Mouse (Mus musculus) kidney, postnatal 14 days (tissue): ENCODE data around the gene Pten.
"Not testable (repeated sequence)": the region's sequence is repeated elsewhere in the genome, so short reads cannot be mapped to it uniquely, and the experiment has no call there.

Experiments
- DNase-seq: peaks from one replicate; pipeline ENCODE4 v3.0.0; 2022; ENCODE audit warnings: mixed read lengths

Gene Pten

DNA sequence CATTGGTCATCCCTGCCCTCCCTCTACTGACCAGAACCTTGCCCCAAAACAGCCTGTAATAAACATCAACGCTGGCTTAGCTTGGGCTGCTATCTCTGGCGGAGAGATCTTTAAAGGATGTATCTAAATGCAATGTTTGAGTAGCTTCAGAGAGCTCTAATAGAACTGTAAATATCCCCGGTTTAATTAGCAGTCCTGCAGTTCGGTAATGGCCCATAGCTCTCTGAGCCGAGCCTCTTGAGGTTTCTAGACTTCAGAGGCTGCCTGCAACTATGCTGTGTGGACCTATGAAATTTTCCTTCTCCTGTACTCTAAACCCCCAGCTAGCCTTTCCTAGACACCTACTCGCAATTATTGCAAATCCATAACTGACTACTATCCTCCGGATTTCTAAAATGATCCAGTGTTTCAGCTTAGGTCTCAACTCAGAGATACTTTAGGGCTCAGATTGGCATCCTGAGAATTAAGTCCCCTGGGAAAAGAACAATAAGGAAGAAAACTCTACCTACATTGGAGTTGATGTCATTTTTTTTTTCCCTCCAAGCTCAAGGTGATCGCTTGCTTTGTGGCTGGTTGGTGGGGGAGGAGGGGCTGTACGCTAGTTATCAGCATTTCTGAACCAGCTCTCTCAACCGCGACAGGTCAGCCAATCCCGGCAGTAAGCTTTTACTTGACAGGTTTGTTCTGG lies 2.0 kb upstream of the Pten start:
- DNase-seq = no peak

- peak; percentile 98 for DNase-seq
Observed at GRCm38 (mm10) chr19:32755792-32756635, 1.3 kb upstream of the Pten start.

- no peak for DNase-seq
Observed at GRCm38 (mm10) chr19:32756636-32756899, 729 bp upstream of the Pten start.

DNA sequence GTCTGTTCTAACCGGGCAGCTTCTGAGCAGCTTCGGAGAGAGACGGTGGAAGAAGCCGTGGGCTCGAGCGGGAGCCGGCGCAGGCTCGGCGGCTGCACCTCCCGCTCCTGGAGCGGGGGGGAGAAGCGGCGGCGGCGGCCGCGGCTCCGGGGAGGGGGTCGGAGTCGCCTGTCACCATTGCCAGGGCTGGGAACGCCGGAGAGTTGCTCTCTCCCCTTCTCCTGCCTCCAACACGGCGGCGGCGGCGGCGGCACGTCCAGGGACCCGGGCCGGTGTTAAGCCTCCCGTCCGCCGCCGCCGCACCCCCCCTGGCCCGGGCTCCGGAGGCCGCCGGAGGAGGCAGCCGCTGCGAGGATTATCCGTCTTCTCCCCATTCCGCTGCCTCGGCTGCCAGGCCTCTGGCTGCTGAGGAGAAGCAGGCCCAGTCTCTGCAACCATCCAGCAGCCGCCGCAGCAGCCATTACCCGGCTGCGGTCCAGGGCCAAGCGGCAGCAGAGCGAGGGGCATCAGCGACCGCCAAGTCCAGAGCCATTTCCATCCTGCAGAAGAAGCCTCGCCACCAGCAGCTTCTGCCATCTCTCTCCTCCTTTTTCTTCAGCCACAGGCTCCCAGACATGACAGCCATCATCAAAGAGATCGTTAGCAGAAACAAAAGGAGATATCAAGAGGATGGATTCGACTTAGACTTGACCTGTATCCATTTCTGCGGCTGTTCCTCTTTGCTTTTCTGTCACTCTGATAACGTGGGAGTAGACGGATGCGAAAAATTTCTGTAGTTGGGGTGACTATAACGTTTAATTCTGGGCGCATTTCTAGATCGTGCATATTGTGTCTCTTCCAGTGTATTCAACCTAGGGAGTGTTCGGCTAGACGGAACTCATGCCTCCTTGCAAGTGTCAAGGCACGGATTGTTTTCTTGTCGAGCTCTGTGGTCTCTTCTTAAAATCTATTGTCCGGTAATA lies 815 bp downstream of the Pten start:
- DNase-seq = peak; percentile 67

- DNase-seq = no peak
Observed at GRCm38 (mm10) chr19:32758793-32759161, 1.5 kb downstream of the Pten start.

DNA sequence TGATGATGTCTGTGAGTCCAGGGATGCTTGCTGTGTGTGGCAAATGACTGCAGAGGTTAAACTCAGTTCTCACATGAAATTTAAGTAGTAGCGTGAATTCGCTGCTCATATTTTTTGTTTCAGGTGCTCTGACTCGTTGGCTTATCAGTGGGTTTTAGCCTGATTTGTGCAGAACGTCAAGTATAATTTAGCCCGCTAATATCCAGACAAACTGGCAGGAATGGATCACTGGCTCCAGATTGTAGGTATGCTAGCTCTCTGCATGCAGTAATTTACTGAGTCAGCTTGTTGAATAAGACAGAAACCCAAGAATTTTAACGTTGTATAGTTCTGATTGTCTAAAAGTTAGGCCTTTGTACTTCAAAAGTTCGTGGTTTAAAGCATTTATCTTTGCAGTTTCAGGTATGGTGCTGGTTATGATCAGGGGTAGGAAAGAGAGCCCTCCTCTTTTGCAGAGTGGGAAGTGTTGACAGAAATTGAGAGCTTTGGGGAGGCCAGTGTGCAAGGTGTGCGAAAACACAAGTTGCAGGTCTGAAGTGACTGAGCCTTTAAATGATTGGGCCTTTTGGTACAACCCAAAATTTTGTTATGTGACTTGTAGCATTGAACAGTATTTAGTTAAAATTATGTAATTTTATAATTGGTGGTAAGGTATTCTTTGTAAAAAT lies 2.2 kb downstream of the Pten start:
- DNase-seq = no peak

DNA sequence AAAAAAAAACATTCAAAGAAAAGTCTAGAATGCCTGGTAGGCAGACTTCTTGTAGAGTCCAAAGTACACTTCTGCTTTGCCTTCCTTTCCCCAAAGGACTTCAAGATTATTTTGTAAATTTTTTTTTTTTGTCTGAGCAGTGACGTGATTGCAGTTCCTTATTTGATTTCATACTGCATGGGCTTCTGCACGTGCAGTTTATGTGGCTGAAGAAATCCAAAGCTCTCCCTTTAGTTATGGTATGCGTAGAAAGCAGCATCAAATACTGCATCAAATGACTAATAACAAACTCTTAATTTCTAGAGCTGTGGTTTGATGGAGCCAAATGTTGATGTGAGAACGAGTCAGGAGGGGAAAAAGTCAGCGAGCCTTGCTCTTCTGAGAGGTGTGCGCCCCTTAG lies 3.2 kb downstream of the Pten start:
- DNase-seq = no peak

GRCm38 (mm10) chr19:32761162-32761561 lies 3.9 kb downstream of the Pten start:
- DNase-seq = no peak

GRCm38 (mm10) chr19:32762493-32762892 lies 5.2 kb downstream of the Pten start:
- DNase-seq = no peak

- no peak for DNase-seq
Observed at GRCm38 (mm10) chr19:32778411-32778810, 21.1 kb downstream of the Pten start.

DNA sequence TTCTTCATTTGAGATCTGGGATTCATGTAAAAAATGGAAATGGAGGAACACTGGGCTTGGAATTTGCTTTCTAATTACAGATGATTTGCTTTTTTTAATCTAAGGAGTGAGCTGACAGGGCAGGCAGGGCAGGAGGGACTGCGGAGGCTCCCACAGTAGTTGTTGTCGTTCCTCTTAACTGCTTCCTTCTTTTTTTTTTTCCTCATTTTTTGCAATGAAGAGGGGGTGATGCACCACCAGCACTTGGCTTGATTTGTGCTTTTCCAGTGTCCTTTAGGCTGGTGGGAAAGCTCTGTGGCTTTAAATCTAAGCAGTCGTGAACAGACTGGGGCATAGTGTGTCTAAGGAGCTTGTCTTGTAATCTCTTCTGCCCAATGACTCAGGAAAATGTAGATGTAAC lies 21.8 kb downstream of the Pten start:
- no peak for DNase-seq

- DNase-seq = no peak
Observed at GRCm38 (mm10) chr19:32781305-32782071, 24.2 kb downstream of the Pten start.

DNA sequence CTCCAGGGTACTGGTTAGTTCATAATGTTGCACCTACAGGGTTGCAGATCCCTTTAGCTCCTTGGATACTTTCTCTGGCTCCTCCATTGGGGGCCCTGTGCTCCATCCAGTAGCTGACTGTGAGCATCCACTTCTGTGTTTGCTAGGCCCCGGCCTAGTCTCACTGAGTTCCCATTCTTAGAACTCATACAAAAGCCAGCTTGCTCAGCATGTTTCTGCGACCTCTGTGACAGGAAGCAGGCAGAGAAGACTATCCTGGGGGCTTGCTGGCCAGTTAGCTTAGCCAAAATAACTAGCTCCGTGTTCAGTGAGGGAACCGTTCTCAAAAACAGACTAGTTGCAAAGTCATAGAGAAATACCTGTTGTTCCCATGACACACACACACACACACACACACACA lies 30.1 kb downstream of the Pten start:
- peak; percentile 20 for DNase-seq

DNA sequence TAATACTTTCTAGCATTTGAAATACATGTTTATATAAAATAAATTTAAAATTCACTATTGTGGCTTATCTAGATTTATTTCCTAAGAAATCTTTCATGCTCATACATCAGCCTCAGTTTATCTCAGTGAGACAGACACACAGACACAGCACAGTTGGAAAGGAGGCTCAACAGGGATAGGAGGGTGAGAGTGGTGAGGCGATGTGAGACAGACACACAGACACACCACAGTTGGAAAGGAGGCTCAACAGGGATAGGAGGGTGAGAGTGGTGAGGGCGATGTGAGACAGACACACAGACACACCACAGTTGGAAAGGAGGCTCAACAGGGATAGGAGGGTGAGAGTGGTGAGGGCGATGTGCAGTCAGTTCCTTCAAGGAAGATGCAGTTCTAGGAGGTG lies 30.7 kb downstream of the Pten start:
- not testable (repeated sequence) for DNase-seq

DNA sequence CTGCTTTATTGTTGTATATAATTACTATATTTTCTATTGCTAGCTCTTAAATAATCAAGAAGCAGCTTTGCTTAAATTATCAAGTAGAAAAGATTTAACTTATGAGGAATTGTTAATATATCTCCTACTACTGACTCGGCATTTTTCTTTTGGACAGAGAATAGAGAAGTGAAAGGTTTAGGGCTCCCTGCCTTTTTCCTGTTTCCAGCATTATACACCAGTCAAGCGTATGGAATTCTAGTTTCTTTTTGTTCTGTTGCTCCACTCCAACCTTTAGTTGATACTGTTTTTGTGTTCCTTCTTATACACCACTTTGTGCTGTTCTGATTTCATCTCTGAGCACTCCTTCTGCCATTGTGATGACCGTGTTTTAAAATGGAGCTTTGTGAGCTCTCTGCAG lies 32.2 kb downstream of the Pten start:
- no peak for DNase-seq

DNA sequence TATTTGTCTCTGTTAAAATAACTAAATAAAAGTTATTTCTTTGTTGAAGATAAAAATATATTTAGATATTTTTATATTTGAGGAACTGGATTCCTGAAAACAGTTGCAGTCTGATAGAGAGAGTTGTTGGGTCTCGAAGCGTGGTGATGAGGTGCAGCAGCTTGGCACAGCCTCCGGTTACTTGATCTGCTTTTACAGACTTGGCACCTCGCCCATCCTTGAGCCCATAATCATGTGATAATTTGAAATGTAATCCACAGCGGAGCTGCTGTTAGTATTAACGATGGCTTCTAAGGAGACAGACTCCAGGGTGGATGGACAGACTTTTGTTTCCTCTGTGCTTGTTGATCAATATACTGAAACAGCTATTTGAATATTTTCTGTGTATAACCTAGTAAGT lies 35.3 kb downstream of the Pten start:
- peak; percentile 85 for DNase-seq

- DNase-seq = no peak
Observed at GRCm38 (mm10) chr19:32793901-32794300, 36.6 kb downstream of the Pten start.

GRCm38 (mm10) chr19:32800557-32800956 lies 43.3 kb downstream of the Pten start:
- DNase-seq = no peak

GRCm38 (mm10) chr19:32804703-32805102 lies 47.4 kb downstream of the Pten start:
- no peak for DNase-seq

GRCm38 (mm10) chr19:32807610-32808009 lies 50.3 kb downstream of the Pten start:
- no peak for DNase-seq

- DNase-seq = peak; percentile 43
Observed at GRCm38 (mm10) chr19:32808690-32809089, 51.4 kb downstream of the Pten start.

GRCm38 (mm10) chr19:32809117-32809516 lies 51.8 kb downstream of the Pten start:
- no peak for DNase-seq
